Mouse (Mus musculus) heart, embryonic 12.5 days (tissue): ENCODE results near the gene Mtg2. TPM values are rescaled to one million over a fixed set of nuclear protein-coding genes. Genes with fewer than 3 reads are reported as not detected.

Experiments
- ATAC-seq: fragments of 200-750 bp; cut with Nextera tagmentation; 2 replicates; pipeline ENCODE4 v1.8.0; 2017; ENCODE audit warnings: moderate TSS enrichment, moderate library complexity; ENCODE audit not compliant: insufficient number of reproducible peaks, low FRiP score
- H3K27ac ChIP-seq: fragments of 300-500 bp; sonication (generic); 2 replicates; pipeline ENCODE4 v1.5.1; 2016; ENCODE audit warnings: mild to moderate bottlenecking, moderate library complexity; ENCODE audit not compliant: poor library complexity, severe bottlenecking
- H3K27me3 ChIP-seq: fragments of 300-500 bp; sonication (generic); replicated peaks from 2 replicates; pipeline ENCODE4 v1.6.1; 2016; ENCODE audit warnings: mild to moderate bottlenecking, moderate library complexity
- H3K36me3 ChIP-seq: fragments of 300-500 bp; sonication (generic); 2 replicates; pipeline ENCODE4 v1.6.1; 2016; ENCODE audit warnings: mild to moderate bottlenecking, moderate library complexity
- H3K4me1 ChIP-seq: fragments of 300-500 bp; sonication (generic); replicated peaks from 2 replicates; pipeline ENCODE4 v1.6.1; 2016; ENCODE audit warnings: mild to moderate bottlenecking
- H3K4me2 ChIP-seq: fragments of 300-500 bp; sonication (generic); 2 replicates; pipeline ENCODE4 v1.6.1; 2016; ENCODE audit warnings: mild to moderate bottlenecking, moderate library complexity
- H3K4me3 ChIP-seq: fragments of 300-500 bp; sonication (generic); 2 replicates; pipeline ENCODE4 v1.5.1; 2016; ENCODE audit warnings: mild to moderate bottlenecking
- H3K9ac ChIP-seq: fragments of 300-500 bp; sonication (generic); 2 replicates; pipeline ENCODE4 v1.6.1; 2016; ENCODE audit warnings: mild to moderate bottlenecking, moderate library complexity
- H3K9me3 ChIP-seq: fragments of 300-500 bp; sonication (generic); replicated peaks from 2 replicates; pipeline ENCODE4 v1.6.1; 2016; ENCODE audit warnings: mild to moderate bottlenecking, moderate library complexity
- WGBS: fragments of 180-500 bp; shearing (Covaris S2); methylation state at CpG from one replicate; pipeline ENCODE4 v1.1.7; 2016; 5-methylcytosine and 5-hydroxymethylcytosine counted together
- polyA plus RNA-seq: library from polyadenylated mRNA; unstranded; fragments of >200 nt; fragmentation: Nextera tagmentation; extraction: Ambion mirVana; gene quantifications from 2 replicates; pipeline ENCODE4 v1.2.1, GENCODE M21; 2016

Gene Mtg2
- polyA plus RNA-seq, 1 experiment from 2014 or later = 23.7 TPM

GRCm38 (mm10) chr2:180034753-180035152 lies 35.6 kb upstream of the Mtg2 start:
- H3K4me1 ChIP-seq = peaks cover 17% of the 10 kb centered on the region
- no peaks in the 10 kb centered on the region for H3K9me3 ChIP-seq
- H3K27me3 ChIP-seq = no peaks in the 10 kb centered on the region
- no peak overlapping the region; the same call in 1 of the 2 replicates for H3K27ac ChIP-seq
- no peak for ATAC-seq
- no peak overlapping the region for H3K4me3 ChIP-seq
- H3K9ac ChIP-seq = no peak overlapping the region
- peaks cover 92% of the 10 kb centered on the region for H3K36me3 ChIP-seq
- H3K4me2 ChIP-seq = no peak overlapping the region
- WGBS = 56% methylated on average over 5 of the region's 5 CpGs

- Histone ChIP-seq H3K4me1 (peaks cover 29% of the 10 kb centered on the region), H3K36me3 (peaks cover 38% of the 10 kb centered on the region), H3K4me2 (peak overlapping the region; percentile 98), H3K4me3 (peak overlapping the region; percentile 82), H3K9ac (peak overlapping the region; percentile 54), H3K9me3 (no peaks in the 10 kb centered on the region), H3K27me3 (no peaks in the 10 kb centered on the region), H3K27ac (peak overlapping the region; percentile 31; the same call in 1 of the 2 replicates)
- no peak for ATAC-seq
- WGBS = 36% methylated on average over 6 of the region's 6 CpGs
Observed at GRCm38 (mm10) chr2:180040406-180040805, 30.0 kb upstream of the Mtg2 start.

GRCm38 (mm10) chr2:180041577-180042255 lies 28.7 kb upstream of the Mtg2 start:
- Histone ChIP-seq H3K9ac (peak overlapping the region; percentile 94), H3K27me3 (no peaks in the 10 kb centered on the region), H3K4me1 (peaks cover 29% of the 10 kb centered on the region), H3K4me3 (peak overlapping the region; percentile 82), H3K9me3 (no peaks in the 10 kb centered on the region), H3K4me2 (peak overlapping the region; percentile 98), H3K27ac (peak overlapping the region; percentile 89), H3K36me3 (peaks cover 25% of the 10 kb centered on the region)
- under 1% methylated on average over 61 of the region's 66 CpGs for WGBS
- ATAC-seq = peak; percentile 60

- Histone ChIP-seq H3K9ac (peak within 1 kb of the TSS; percentile 94), H3K4me1 (peaks cover 29% of the 10 kb centered on the region), H3K4me2 (peak within 1 kb of the TSS; percentile 98), H3K36me3 (peaks cover 21% of the 10 kb centered on the region), H3K27me3 (no peaks in the 10 kb centered on the region), H3K4me3 (peak within 1 kb of the TSS; percentile 82), H3K9me3 (no peaks in the 10 kb centered on the region), H3K27ac (peak within 1 kb of the TSS; percentile 89)
- under 1% methylated on average over 78 of the region's 78 CpGs for WGBS
- ATAC-seq = peak; percentile 95
Observed at GRCm38 (mm10) chr2:180042256-180042857, 28.0 kb upstream of the Mtg2 start, which contains the start of the genes Psma7 and Ss18l1. Gene Psma7, minus strand, starts transcription at chr2:180042433. Gene Ss18l1, plus strand, starts transcription at chr2:180042509.

- H3K4me3 ChIP-seq = peak overlapping the region; percentile 82
- ATAC-seq = peak; percentile 56
Observed at GRCm38 (mm10) chr2:180042858-180043515, 27.4 kb upstream of the Mtg2 start.

GRCm38 (mm10) chr2:180045283-180045682 lies 25.1 kb upstream of the Mtg2 start:
- no peak overlapping the region for H3K27ac ChIP-seq
- 54% methylated on average over 4 of the region's 4 CpGs for WGBS
- H3K4me2 ChIP-seq = no peak overlapping the region
- peaks cover 27% of the 10 kb centered on the region for H3K4me1 ChIP-seq
- H3K9me3 ChIP-seq = no peaks in the 10 kb centered on the region
- H3K36me3 ChIP-seq = 0 out of 2 replicates have a peak, but pooled peaks cover 4% of the 10 kb centered on the region
- no peak for ATAC-seq
- no peak overlapping the region for H3K4me3 ChIP-seq
- no peaks in the 10 kb centered on the region for H3K27me3 ChIP-seq
- H3K9ac ChIP-seq = no peak overlapping the region

More at GRCm38 (mm10) chr2:180042858-180043515, 27.4 kb upstream of the Mtg2 start:
- Histone ChIP-seq H3K4me1 (peaks cover 29% of the 10 kb centered on the region), H3K36me3 (peaks cover 14% of the 10 kb centered on the region), H3K9ac (peak overlapping the region; percentile 94), H3K4me2 (peak overlapping the region; percentile 98), H3K9me3 (no peaks in the 10 kb centered on the region), H3K27me3 (no peaks in the 10 kb centered on the region), H3K27ac (peak overlapping the region; percentile 89)
- WGBS = under 1% methylated on average over 63 of the region's 66 CpGs

- 84% methylated on average over 3 of the region's 3 CpGs for WGBS
- ATAC-seq = no peak
Observed at GRCm38 (mm10) chr2:180047580-180047979, 22.8 kb upstream of the Mtg2 start.

GRCm38 (mm10) chr2:180047980-180048635 lies 22.3 kb upstream of the Mtg2 start:
- Histone ChIP-seq H3K4me2 (no peak overlapping the region), H3K9me3 (no peaks in the 10 kb centered on the region), H3K36me3 (peaks cover 8% of the 10 kb centered on the region), H3K4me1 (peaks cover 19% of the 10 kb centered on the region), H3K27ac (no peak overlapping the region), H3K9ac (no peak overlapping the region), H3K27me3 (no peaks in the 10 kb centered on the region), H3K4me3 (no peak overlapping the region)
- WGBS = 88% methylated on average over 18 of the region's 18 CpGs
- ATAC-seq = no peak

More at GRCm38 (mm10) chr2:180047580-180047979, 22.8 kb upstream of the Mtg2 start:
- Histone ChIP-seq H3K9ac (no peak overlapping the region), H3K36me3 (0 out of 2 replicates have a peak, but pooled peaks cover 4% of the 10 kb centered on the region), H3K9me3 (no peaks in the 10 kb centered on the region), H3K27me3 (no peaks in the 10 kb centered on the region), H3K4me1 (peaks cover 19% of the 10 kb centered on the region), H3K27ac (no peak overlapping the region), H3K4me2 (no peak overlapping the region), H3K4me3 (no peak overlapping the region)

GRCm38 (mm10) chr2:180050986-180051385 lies 19.4 kb upstream of the Mtg2 start:
- Histone ChIP-seq H3K27me3 (no peaks in the 10 kb centered on the region), H3K4me2 (no peak overlapping the region), H3K4me1 (peaks cover 4% of the 10 kb centered on the region; the same call in 1 of the 2 replicates), H3K9me3 (no peaks in the 10 kb centered on the region), H3K4me3 (no peak overlapping the region), H3K9ac (no peak overlapping the region), H3K27ac (no peak overlapping the region), H3K36me3 (peaks cover 35% of the 10 kb centered on the region)
- WGBS = 24% methylated on average over 5 of the region's 5 CpGs
- ATAC-seq = peak; percentile 37; the same call in 1 of the 2 replicates

GRCm38 (mm10) chr2:180051986-180052733 lies 18.2 kb upstream of the Mtg2 start:
- 83% methylated on average over 14 of the region's 14 CpGs for WGBS
- H3K9me3 ChIP-seq = no peaks in the 10 kb centered on the region
- no peak overlapping the region for H3K27ac ChIP-seq
- peaks cover 4% of the 10 kb centered on the region; the same call in 1 of the 2 replicates for H3K4me1 ChIP-seq
- no peak for ATAC-seq
- peaks cover 43% of the 10 kb centered on the region for H3K36me3 ChIP-seq
- no peak overlapping the region for H3K9ac ChIP-seq
- no peak overlapping the region for H3K4me2 ChIP-seq
- H3K27me3 ChIP-seq = no peaks in the 10 kb centered on the region
- H3K4me3 ChIP-seq = no peak overlapping the region
